Mouse (Mus musculus): ENCODE results near the gene Pygb. TPM values are rescaled to one million over a fixed set of nuclear protein-coding genes. Genes with fewer than 3 reads are reported as not detected.

The Pygb gene
- polyA plus RNA-seq (2017; shearing (Covaris generic)) = 54.3 TPM

GRCm38 (mm10) chr2:150786251-150787180 lies at the start of gene Pygb:
Gene Pygb, plus strand, starts transcription at chr2:150786735.

GRCm38 (mm10) chr2:150748854-150749253 lies 37.7 kb upstream of the Pygb start, which contains the start of gene Entpd6:
Gene Entpd6, plus strand, starts transcription at chr2:150749042.

Other genes with a start within 250 kb of the Pygb start
- 22.7 TPM for gene Cst7, start 216.3 kb upstream of the Pygb start, polyA plus RNA-seq (2017; shearing (Covaris generic))
- gene Apmap, start 178.2 kb upstream of the Pygb start, polyA plus RNA-seq (2017; shearing (Covaris generic)) = 37.4 TPM
- 56.7 TPM for gene Acss1, start 118.2 kb upstream of the Pygb start, polyA plus RNA-seq (2017; shearing (Covaris generic))
- gene Vsx1, start 97.4 kb upstream of the Pygb start, polyA plus RNA-seq (2017; shearing (Covaris generic)) = not detected
- gene Entpd6, start 37.7 kb upstream of the Pygb start, polyA plus RNA-seq (2017; shearing (Covaris generic)) = 69.7 TPM
- gene Abhd12, start 118.0 kb downstream of the Pygb start, polyA plus RNA-seq (2017; shearing (Covaris generic)) = 47.4 TPM
- gene Gins1, start 118.7 kb downstream of the Pygb start, polyA plus RNA-seq (2017; shearing (Covaris generic)) = 1.3 TPM

Measured in naive thymus-derived CD4-positive, alpha-beta T cell, adult 5 months (primary cell).